Mouse (Mus musculus): ENCODE results near the gene Igf1.

Gene Igf1

DNA sequence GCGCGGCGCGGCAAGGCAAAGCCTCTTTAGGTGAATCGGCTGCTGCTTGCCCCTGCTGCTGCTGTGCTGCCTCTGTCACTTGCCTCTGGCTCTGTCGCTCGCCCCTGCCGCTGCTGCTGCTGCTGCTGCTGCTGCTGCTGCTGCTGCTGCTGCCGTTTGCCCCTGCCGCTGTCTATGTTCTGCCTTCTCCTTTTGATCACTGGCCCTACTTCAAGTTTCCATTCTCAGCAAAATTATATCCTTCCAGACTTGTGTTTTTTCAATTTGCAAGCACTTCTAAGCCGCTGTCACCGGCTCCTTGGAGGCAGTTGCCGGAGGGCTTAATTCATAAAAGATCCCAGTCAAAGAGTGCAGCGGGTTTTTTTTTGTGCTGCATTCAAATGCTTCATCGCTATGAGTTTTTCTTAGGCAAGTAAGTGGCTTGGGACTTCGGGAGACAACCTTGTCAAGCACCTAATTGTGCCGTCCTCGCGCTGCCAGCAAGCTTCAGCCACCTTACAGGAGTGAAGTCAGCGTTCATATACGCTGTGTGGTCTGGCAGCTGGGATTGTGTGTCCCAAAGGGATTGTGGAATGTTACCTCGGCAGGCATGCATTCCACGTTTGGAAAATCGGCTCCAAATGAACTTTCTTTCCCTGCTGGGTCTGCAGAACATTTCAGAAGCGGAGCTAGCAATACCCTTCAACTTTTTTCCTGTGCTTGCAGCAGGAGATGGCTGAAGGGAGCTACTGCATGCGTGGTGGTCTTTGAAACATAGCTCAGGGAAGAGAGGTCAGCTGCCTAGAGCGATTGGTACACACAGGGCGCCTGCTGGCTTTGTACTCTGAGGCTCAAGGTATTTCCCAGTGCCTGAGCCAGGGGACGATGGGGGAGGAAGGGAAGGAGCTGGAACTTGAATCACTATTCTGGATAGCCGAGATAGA lies 2.4 kb downstream of the Igf1 start:
- no peak for DNase-seq

DNA sequence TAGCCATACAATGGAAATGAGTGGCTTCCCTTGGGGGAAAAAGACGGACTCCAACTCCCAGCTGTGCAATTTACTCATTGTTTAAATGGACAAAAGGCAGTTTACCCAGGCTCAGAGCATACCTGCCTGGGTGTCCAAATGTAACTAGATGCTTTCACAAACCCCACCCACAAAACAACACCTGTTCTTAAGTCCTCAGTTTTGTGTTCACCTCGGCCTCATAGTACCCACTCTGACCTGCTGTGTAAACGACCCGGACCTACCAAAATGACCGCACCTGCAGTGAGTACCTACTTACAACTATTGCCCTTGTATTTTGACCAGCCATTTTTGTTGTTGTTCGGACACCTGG lies 3.0 kb downstream of the Igf1 start:
- DNase-seq: no peak

DNA sequence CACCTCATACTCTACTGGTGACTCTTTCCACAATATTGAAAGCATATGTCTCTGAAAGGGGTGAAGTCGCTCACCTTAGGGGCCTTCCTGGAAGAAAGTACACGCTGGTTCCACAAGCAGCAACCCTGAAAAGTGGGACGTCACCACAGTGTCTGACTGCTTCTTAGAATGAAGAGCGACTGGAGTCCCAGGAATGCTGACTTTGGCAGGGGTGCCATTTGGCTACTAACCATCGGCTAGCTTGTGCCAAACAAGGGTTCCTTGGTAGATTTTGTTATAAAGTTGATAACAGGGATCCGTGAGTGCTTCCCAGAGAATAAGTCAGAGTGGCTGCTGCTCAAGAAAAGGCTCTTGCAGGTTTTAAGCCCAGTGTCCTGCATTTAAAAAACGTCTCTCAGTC lies 4.8 kb downstream of the Igf1 start:
- no peak for DNase-seq

DNA sequence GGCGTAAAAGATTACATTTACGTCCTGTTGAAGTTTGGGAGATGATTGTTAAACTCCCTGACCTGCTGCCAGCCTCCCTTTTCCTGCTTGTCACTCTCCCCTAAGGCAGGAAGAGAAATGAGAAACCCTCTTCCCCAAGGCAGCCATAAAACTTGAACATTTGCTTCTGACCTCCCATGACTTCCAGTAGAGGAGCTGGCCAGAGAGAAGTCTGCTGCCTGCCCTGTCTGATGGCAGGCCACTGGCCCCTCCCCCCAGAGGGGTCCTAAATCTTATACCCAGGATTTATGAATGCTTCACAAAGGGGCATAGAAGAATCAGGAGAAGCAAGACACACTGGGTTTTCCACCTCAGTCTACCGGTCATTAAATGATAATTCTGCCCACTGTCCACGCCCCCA lies 5.3 kb downstream of the Igf1 start:
- DNase-seq: no peak

- DNase-seq: no peak
Measured at GRCm38 (mm10) chr10:87865712-87866111, 7.6 kb downstream of the Igf1 start.

DNA sequence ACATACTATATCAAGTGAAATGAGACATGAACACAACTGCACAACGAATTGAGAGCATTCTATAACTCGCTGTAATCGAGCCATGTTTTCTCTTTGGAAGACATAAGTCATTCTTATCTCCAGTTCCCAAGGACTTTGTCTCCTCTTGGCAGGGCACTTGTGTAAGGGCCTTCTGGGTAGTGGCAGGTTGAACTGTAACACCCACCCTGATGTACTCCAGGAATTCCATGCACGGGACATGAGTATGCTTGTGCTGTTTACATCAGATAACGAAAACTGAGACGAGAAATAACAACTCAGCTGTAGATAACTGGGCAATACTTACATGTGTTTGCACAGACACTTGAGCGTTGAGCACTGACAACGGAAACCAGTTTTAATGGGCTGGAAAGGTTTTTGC lies 8.4 kb downstream of the Igf1 start:
- DNase-seq: no peak

DNA sequence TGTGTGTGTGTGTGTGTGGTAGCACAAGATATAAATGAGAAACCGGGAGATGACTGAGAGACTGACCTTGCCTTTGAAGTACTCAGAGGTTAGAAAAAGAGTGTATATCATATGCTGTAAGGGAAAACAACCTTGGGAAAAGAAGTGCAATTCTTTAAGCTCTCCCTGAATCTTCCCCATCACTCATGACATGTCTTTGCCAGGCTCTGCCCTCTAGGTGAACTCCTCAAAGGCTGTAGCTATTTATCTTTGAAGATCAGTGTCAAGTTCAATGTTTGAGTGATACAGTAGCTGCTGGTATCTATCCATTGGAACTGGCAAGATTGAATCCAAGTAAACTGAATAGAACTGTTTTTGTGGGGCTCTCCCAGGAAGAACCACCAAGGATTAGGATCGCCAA lies 9.2 kb downstream of the Igf1 start:
- no peak for DNase-seq

- no peak for DNase-seq
Measured at GRCm38 (mm10) chr10:87867631-87868030, 9.6 kb downstream of the Igf1 start.

DNA sequence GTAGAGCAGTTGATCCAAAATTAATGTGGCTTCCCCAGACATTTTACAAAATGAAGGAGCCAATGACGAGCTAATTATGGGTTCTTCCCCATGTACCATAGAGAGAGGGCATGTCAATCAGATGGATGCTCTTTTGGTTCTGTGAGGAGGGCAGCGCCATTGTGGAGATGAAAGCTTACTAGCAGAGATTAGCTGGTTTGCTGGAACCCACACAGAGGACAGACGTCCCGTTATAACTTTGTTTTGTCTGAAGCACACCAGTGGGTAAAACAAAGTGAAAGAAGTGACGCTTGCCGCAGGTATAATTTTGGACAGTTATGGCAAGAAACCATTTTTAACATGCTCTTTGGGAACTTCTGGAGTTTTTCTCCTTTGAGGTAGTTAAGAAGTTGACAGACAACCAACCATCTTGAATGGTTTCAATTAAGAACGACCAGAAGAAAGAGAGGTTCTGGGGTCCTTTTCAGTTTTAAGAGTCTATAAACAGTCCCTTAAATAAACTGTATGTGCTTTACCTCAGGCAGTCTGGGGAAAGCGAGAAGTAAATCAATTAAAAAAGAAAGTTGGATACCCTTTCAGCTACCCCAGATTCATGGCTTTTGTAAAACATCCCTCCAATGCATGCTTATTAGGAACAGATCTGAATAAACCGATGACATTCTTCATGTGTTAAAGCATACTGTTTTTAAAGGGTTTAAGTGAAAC lies 10.4 kb downstream of the Igf1 start:
- DNase-seq: no peak

GRCm38 (mm10) chr10:87869151-87869550 lies 11.1 kb downstream of the Igf1 start:
- no peak for DNase-seq

DNA sequence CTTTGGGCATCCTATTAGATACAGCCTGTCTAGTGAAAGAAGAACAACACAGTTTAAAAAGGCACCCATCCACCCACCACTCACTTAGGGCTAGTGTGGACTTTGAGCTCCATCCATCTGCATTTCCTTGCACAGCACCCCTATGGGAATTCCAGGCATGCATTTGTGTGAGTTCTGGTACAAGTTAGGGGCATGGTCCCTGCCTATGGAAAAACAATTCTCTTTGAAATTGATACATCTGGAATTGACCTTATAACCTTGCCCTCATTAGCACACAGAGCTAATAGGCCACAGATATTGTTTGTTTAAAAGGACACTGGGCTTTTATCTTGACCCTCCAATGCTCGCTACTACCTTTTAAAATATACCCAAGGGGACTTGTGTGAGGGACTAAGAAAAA lies 11.6 kb downstream of the Igf1 start:
- DNase-seq: no peak

DNA sequence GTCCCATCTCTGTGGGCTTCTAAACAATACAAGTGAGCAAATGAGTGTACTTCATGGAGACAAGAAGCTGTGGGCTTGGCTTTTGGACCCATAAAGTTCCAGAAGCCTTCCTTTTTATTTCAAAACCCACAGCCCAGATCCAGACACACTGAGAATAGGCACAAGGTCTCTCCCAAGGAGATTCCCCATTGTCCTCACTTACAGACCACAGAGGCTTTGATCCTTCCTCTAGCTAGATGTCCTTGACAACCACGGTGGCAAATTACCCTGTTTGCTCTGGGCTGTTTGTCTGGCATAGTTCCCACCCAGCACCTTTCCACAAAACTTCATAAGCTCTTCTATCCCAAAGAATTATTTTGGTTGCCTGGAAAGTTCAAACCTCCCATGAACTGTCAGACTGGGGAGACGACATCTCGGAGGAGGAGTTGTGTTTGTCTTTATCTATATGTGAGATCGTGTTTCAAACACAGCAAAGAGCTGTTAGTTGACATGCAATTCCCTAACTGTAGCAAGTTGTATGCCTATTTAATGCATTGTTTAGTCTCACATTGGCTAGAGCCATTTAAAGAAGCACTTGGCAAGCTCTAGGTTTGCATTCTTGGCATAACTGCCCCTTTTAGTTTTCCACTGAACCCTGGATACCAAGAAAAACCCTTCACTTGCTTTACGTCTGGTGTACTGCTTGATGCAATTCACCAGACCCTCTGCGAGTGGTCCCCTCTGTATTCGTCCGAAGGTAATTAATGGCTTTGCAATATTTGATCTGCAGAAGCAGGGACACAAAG lies 14.0 kb downstream of the Igf1 start:
- DNase-seq: no peak

- DNase-seq: no peak
Measured at GRCm38 (mm10) chr10:87872854-87873253, 14.8 kb downstream of the Igf1 start.

GRCm38 (mm10) chr10:87873516-87873915 lies 15.5 kb downstream of the Igf1 start:
- no peak for DNase-seq

GRCm38 (mm10) chr10:87880071-87880785 lies 22.2 kb downstream of the Igf1 start:
- no peak for DNase-seq

GRCm38 (mm10) chr10:87885326-87886040 lies 27.4 kb downstream of the Igf1 start:
- no peak for DNase-seq

DNA sequence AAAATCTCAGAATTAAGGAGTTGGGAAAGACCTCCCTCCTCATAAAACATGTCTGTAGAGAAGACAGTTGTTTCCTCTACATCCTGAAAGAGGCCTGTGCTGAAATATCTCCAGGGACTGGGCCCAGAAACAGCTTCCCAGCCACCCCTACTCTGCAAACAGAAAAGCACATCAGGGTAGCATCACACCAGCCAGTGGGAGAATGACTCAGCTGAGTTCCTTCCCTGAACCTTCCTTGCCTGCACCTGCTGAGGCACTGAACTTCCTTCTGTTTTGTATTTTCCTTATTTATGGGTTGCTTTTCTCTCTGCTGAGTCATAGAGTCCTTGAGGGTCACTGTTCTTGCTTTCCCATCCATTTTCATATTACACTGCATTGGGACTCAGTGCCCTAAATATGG lies 31.8 kb downstream of the Igf1 start:
- DNase-seq: no peak

DNA sequence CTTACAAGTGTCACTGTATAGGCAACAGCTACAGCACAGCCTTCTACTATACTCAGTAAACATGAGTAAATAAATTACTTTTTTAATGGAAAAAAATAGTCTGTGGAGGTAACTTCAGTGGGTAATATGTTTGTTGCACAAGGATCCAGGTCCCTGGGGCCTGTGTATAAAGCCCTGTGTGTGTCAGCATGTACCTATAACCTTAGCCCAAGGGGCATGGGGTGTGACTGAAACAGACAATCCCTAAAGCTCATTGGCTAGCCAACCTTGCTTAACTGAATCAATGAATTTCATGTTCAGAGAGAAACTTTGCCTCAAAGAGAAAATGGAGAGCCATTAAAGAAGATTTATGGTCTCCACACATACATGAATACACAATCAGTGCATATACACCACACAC lies 34.2 kb downstream of the Igf1 start:
- DNase-seq: no peak

DNA sequence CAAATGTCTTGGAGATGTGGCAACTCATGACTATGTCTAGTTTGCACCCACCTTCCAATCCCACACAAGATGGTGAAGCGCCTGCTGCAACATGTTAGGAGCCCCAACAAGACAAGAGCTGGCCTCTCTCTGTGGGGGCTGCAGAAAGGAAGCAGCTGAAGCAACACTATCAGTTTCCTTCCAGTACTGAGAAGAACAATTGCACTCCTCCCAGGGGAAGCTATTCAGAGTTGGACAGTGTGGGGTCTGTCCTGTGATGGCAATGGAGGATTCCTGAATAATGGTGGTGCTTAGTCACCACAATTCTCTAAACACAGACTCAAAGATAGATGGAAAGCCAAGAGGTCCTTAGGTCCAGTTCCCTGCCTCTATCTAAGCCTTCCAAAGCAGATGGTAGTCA lies 35.2 kb downstream of the Igf1 start:
- DNase-seq: no peak

GRCm38 (mm10) chr10:87894461-87895120 lies 36.5 kb downstream of the Igf1 start:
- DNase-seq: no peak

DNA sequence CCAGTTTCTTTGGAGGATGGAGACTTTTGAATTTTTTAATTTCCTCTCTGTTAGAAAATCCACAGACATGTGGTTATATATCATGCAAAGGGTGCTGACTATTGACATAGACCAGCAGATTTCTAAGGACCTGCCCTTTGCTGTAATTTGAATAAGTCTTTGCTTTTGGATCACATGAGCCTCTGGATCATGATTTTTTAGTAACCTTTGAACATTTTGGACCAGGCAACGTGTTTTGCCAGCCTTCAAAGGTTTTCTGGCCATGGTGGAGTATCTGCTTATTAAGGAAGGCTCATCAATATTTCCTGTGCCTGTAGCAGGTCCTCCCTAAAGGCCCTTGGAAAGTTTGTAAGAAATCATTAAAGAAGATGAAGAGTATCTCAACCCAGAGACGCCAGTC lies 37.3 kb downstream of the Igf1 start:
- no peak for DNase-seq

- no peak for DNase-seq
Measured at GRCm38 (mm10) chr10:87897331-87897730, 39.3 kb downstream of the Igf1 start.

Measured in thymus, postnatal 36 days (tissue).